Mouse (Mus musculus): ENCODE measurements at regions not wholly inside any gene's neighbourhood (a gene's known extent, or its start where the extent isn't known, plus 50 kb on each side); places are given as distances from the start of the nearest gene placed in this dataset.

DNA sequence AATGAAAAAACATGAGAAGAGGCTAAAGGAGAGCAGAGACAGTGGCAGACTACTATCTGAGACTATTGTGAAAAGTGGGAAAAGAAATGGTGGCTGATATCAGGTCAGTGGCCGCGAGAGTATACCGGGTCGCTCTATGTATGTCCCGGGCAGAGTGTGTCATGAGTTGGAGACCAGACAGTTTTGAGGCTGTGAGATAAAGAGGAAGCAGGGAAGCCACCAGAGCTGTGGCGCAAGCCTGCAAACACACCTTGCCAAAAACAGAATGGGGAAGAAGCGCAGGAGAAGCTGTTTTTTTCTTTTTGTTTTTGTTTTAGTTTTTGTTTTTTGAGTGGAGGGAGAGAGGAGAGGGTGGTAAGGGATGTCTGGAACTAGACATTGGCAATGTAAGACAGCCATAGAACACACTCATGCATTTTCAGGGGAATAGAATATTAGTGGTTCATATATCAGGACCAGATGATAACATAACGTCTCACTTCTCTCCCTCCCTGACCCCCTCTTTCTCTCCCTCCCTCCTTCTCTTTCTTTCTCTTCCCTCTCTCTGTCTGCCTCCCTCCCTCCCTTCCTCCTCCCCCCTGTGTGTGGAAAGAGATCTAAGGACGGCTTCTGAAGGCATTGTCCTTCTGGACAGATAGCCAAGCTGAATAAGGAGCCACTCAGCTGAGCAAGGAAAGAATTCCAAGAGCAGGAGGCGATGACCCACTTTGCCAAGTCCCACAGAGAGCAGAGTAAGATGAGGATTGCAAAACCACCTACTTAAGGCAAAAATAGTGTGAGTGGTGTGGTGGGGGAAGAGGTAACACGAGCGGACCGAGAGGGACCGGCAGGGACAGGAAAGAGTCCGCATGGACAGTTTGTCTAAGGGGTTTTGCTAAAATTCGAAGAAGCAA lies 167.9 kb downstream of the Dusp6 start:
- Histone ChIP-seq H3K9ac (ENCODE audit: low read depth, low read length) (no peak overlapping the region), H3K36me3 (ENCODE audit: control insufficient read depth, insufficient read depth, low read length) (no peaks in the 10 kb centered on the region), H3K4me1 (ENCODE audit: control insufficient read depth, insufficient read depth, low read length) (no peaks in the 10 kb centered on the region), H3K4me3 (ENCODE audit: low read length) (no peak overlapping the region), H3K9me3 (ENCODE audit: control insufficient read depth, low read length) (0 out of 2 replicates have a peak, but pooled peaks cover 3% of the 10 kb centered on the region), H3K4me2 (replicated peaks; ENCODE audit: low read depth, low read length) (no peak overlapping the region), H3K27me3 (ENCODE audit: control insufficient read depth, insufficient read depth, low read length) (no peaks in the 10 kb centered on the region), H3K27ac (ENCODE audit: low read depth, low read length) (no peak overlapping the region)
- 81% methylated on average over 16 of the region's 16 CpGs for WGBS
- no peak for ATAC-seq (ENCODE audit: low FRiP score, low TSS enrichment)

DNA sequence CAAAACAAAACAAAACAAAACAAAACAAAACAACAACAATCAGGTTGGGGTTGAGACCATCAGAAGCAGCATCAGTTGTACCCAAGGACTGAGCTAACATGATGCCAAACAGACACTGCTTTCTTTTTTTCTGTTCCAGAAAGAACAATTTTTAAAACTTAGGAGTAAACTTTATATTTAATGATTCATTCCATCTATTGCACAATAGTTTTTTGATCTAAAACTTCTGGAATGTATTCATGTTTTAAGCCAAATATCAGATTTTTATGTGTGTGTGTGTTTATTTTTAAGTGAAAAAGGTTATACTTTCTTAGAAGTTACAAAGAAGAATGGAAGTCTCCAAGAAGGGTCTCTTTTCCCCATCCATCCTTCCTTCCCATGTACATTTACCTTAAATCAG lies 174.0 kb downstream of the Dusp6 start:
- Histone ChIP-seq H3K36me3 (ENCODE audit: control insufficient read depth, insufficient read depth, low read length) (no peaks in the 10 kb centered on the region), H3K4me2 (replicated peaks; ENCODE audit: low read depth, low read length) (no peak overlapping the region), H3K9me3 (ENCODE audit: control insufficient read depth, low read length) (0 out of 2 replicates have a peak, but pooled peaks cover 3% of the 10 kb centered on the region), H3K4me1 (ENCODE audit: control insufficient read depth, insufficient read depth, low read length) (no peaks in the 10 kb centered on the region), H3K4me3 (ENCODE audit: low read length) (no peak overlapping the region), H3K27ac (ENCODE audit: low read depth, low read length) (no peak overlapping the region), H3K27me3 (ENCODE audit: control insufficient read depth, insufficient read depth, low read length) (no peaks in the 10 kb centered on the region), H3K9ac (ENCODE audit: low read depth, low read length) (no peak overlapping the region)
- ATAC-seq (ENCODE audit: low FRiP score, low TSS enrichment) = no peak

DNA sequence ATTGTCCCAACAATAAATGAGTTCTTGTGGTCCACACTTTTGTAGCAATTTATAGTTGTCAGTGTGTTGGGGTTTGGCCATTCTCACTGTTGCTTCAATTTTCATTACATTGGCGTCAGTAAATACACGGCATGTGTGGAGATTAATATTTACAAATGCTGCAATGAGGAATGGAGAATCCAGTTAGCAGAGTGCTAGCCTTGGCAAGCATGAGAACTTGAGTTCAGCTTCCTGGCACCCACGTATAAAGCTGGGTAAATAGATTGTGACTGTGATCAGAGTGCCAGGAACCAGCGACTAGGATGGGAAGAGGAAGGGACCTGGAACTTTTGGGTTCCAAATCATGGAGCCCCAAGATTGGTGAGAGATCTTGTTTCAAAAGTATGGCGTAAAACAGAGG lies 177.1 kb downstream of the Dusp6 start:
- no peaks in the 10 kb centered on the region for H3K36me3 ChIP-seq (ENCODE audit: control insufficient read depth, insufficient read depth, low read length)
- 88% methylated on average over 5 of the region's 5 CpGs for WGBS
- peaks cover 2% of the 10 kb centered on the region; the same call in 1 of the 2 replicates for H3K9me3 ChIP-seq (ENCODE audit: control insufficient read depth, low read length)
- no peak overlapping the region for H3K27ac ChIP-seq (ENCODE audit: low read depth, low read length)
- no peak overlapping the region for H3K4me3 ChIP-seq (ENCODE audit: low read length)
- no peak overlapping the region for H3K4me2 ChIP-seq (replicated peaks; ENCODE audit: low read depth, low read length)
- ATAC-seq (ENCODE audit: low FRiP score, low TSS enrichment) = no peak
- H3K9ac ChIP-seq (ENCODE audit: low read depth, low read length) = no peak overlapping the region
- H3K4me1 ChIP-seq (ENCODE audit: control insufficient read depth, insufficient read depth, low read length) = no peaks in the 10 kb centered on the region
- H3K27me3 ChIP-seq (ENCODE audit: control insufficient read depth, insufficient read depth, low read length) = no peaks in the 10 kb centered on the region

DNA sequence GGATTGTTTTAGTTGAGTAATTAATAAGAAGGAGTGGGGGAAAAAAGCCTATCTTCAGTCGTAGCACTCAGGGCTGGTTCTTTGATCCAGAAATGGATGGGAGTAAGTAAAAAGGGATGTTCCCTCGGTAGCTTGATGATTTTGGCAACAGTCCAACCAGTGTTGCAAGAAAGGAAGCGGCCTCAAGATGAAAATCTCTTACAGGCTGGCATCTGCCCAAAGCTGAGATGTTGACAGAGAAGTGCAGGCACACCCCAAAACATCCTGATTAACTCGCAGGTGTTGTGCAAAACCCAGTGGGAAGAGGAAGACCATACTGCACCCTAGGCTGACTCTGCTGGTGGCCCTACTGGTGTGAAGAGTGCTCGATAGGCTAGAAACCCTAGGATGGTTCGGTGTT lies 178.0 kb downstream of the Dusp6 start:
- Histone ChIP-seq H3K36me3 (ENCODE audit: control insufficient read depth, insufficient read depth, low read length) (no peaks in the 10 kb centered on the region), H3K4me2 (replicated peaks; ENCODE audit: low read depth, low read length) (no peak overlapping the region), H3K27me3 (ENCODE audit: control insufficient read depth, insufficient read depth, low read length) (no peaks in the 10 kb centered on the region), H3K4me3 (ENCODE audit: low read length) (no peak overlapping the region), H3K4me1 (ENCODE audit: control insufficient read depth, insufficient read depth, low read length) (no peaks in the 10 kb centered on the region), H3K9ac (ENCODE audit: low read depth, low read length) (no peak overlapping the region), H3K27ac (ENCODE audit: low read depth, low read length) (no peak overlapping the region), H3K9me3 (ENCODE audit: control insufficient read depth, low read length) (peaks cover 4% of the 10 kb centered on the region; the same call in 1 of the 2 replicates)
- 41% methylated on average over 6 of the region's 6 CpGs for WGBS
- 0 out of 2 replicates have a peak, but pooled peaks have one; percentile 56 for ATAC-seq (ENCODE audit: low FRiP score, low TSS enrichment)

DNA sequence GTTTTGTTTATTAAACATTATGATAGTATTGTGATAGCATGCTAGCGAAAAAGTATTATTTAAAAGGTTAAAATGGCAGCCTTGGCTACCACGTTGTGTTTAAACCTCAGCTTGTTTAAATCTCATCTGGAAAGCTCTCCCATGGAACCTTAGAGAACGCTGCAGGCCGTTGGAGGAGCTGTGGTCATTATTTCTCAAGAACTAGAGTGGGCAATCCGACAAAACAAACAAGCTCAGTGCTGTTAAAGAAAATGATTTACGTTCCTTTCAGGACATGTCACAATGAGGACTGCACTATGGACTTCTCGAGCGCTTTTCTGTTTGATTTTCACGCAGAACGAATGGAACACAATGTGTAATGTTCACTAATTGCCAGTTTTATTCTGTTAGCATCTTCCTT lies 178.9 kb downstream of the Dusp6 start:
- Histone ChIP-seq H3K4me2 (replicated peaks; ENCODE audit: low read depth, low read length) (no peak overlapping the region), H3K9ac (ENCODE audit: low read depth, low read length) (no peak overlapping the region), H3K4me1 (ENCODE audit: control insufficient read depth, insufficient read depth, low read length) (no peaks in the 10 kb centered on the region), H3K36me3 (ENCODE audit: control insufficient read depth, insufficient read depth, low read length) (no peaks in the 10 kb centered on the region), H3K27me3 (ENCODE audit: control insufficient read depth, insufficient read depth, low read length) (no peaks in the 10 kb centered on the region), H3K27ac (ENCODE audit: low read depth, low read length) (no peak overlapping the region), H3K4me3 (ENCODE audit: low read length) (no peak overlapping the region), H3K9me3 (ENCODE audit: control insufficient read depth, low read length) (peaks cover 4% of the 10 kb centered on the region; the same call in 1 of the 2 replicates)
- 40% methylated on average over 10 of the region's 10 CpGs for WGBS
- ATAC-seq (ENCODE audit: low FRiP score, low TSS enrichment) = peak; percentile 58; the same call in 1 of the 2 replicates

DNA sequence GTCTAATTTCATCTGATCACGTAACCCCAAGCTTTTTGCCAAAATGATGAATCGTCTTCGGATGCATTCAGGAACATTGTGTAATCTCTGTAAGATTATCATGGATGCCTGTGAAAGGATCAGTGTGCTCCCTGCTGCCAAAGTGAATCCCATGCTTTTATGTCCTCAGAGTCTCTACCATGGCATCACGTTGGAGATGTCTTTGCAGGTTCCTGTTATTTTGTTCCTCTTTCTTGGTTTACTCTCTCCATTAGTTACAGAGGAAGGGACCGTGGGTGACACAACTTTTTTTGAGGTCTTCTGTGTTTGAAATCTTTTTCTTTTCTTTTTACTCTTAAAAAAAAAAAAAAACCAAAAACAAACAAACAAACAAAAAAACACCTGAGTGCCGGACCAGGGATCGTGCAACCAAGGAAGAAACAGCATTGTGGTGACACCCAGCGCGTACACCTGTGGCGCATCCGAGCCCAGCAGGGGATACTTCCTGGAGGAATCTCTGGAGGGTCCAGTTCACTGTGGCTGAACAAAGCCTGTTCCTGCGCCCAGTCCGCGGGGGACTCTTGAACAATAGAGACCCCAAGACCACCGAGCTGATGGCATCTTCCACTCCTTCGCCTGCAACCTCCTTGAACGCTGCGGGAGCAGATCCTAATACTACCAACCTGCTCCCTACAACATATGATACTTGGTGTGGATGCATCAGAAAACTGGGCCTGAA lies 180.6 kb downstream of the Dusp6 start:
- no peak overlapping the region for H3K9ac ChIP-seq (ENCODE audit: low read depth, low read length)
- H3K27me3 ChIP-seq (ENCODE audit: control insufficient read depth, insufficient read depth, low read length) = no peaks in the 10 kb centered on the region
- 92% methylated on average over 18 of the region's 18 CpGs for WGBS
- no peaks in the 10 kb centered on the region for H3K4me1 ChIP-seq (ENCODE audit: control insufficient read depth, insufficient read depth, low read length)
- H3K4me3 ChIP-seq (ENCODE audit: low read length) = no peak overlapping the region
- H3K36me3 ChIP-seq (ENCODE audit: control insufficient read depth, insufficient read depth, low read length) = no peaks in the 10 kb centered on the region
- H3K9me3 ChIP-seq (ENCODE audit: control insufficient read depth, low read length) = peaks cover 4% of the 10 kb centered on the region; the same call in 1 of the 2 replicates
- no peak overlapping the region for H3K27ac ChIP-seq (ENCODE audit: low read depth, low read length)
- no peak for ATAC-seq (ENCODE audit: low FRiP score, low TSS enrichment)
- no peak overlapping the region for H3K4me2 ChIP-seq (replicated peaks; ENCODE audit: low read depth, low read length)

- no peak overlapping the region for H3K4me3 ChIP-seq (ENCODE audit: low read length)
- no peak overlapping the region for H3K27ac ChIP-seq (ENCODE audit: low read depth, low read length)
- peaks cover 11% of the 10 kb centered on the region; the same call in 1 of the 2 replicates for H3K4me1 ChIP-seq (ENCODE audit: control insufficient read depth, insufficient read depth, low read length)
- no peak for ATAC-seq (ENCODE audit: low FRiP score, low TSS enrichment)
- WGBS = 47% methylated on average over 9 of the region's 9 CpGs
- no peak overlapping the region for H3K9ac ChIP-seq (ENCODE audit: low read depth, low read length)
- no peak overlapping the region for H3K4me2 ChIP-seq (replicated peaks; ENCODE audit: low read depth, low read length)
- no peaks in the 10 kb centered on the region for H3K27me3 ChIP-seq (ENCODE audit: control insufficient read depth, insufficient read depth, low read length)
- no peaks in the 10 kb centered on the region for H3K9me3 ChIP-seq (ENCODE audit: control insufficient read depth, low read length)
- H3K36me3 ChIP-seq (ENCODE audit: control insufficient read depth, insufficient read depth, low read length) = no peaks in the 10 kb centered on the region
Measured at GRCm38 (mm10) chr10:99450714-99451625, 187.9 kb downstream of the Dusp6 start.

- peak; percentile 93 for ATAC-seq (ENCODE audit: low FRiP score, low TSS enrichment)
- H3K27ac ChIP-seq (ENCODE audit: low read depth, low read length) = peak overlapping the region; percentile 37; the same call in 1 of the 2 replicates
- H3K4me2 ChIP-seq (replicated peaks; ENCODE audit: low read depth, low read length) = no peak overlapping the region; the same call in 1 of the 2 replicates
- no peaks in the 10 kb centered on the region for H3K27me3 ChIP-seq (ENCODE audit: control insufficient read depth, insufficient read depth, low read length)
- no peak overlapping the region for H3K9ac ChIP-seq (ENCODE audit: low read depth, low read length)
- no peaks in the 10 kb centered on the region for H3K9me3 ChIP-seq (ENCODE audit: control insufficient read depth, low read length)
- H3K4me3 ChIP-seq (ENCODE audit: low read length) = no peak overlapping the region
- peaks cover 11% of the 10 kb centered on the region; the same call in 1 of the 2 replicates for H3K4me1 ChIP-seq (ENCODE audit: control insufficient read depth, insufficient read depth, low read length)
- no peaks in the 10 kb centered on the region for H3K36me3 ChIP-seq (ENCODE audit: control insufficient read depth, insufficient read depth, low read length)
- 9% methylated on average over 10 of the region's 10 CpGs for WGBS
Measured at GRCm38 (mm10) chr10:99451639-99452417, 188.8 kb downstream of the Dusp6 start.
